Mouse (Mus musculus): ENCODE results near the gene Grsf1. TPM values are rescaled to one million over a fixed set of nuclear protein-coding genes. Genes with fewer than 3 reads are reported as not detected.
A peak's percentile ranks its signal among the peaks of the same experiment; 100 is the strongest.

The Grsf1 gene
- polyA plus RNA-seq, 1 experiment from 2014 or later = 53.8 TPM

DNA sequence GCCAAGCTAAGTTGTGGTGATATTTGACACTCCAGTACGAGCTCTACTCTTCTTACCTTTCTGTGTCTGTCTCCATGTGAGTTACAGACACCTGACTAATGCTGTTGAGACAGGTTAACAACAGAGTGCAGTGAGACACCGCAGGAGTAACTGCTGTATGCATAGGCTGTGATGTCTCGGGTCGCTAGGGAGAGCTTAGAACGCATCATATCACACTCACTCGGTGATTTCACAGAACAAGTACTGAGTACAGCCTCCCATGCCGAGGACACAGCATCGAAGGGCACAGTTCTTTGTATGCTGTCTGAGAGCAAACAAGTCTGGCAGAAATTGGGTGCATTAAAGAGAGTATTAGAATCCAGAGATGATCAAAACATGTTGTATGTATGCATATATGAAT is 46.0 kb downstream of the Grsf1 start:
- Histone ChIP-seq H3K4me1 (replicated peaks; ENCODE audit: control insufficient read depth, insufficient read depth, low read length) (peaks cover 6% of the 10 kb centered on the region), H3K27ac (ENCODE audit: low read depth, low read length) (no peak overlapping the region), H3K27me3 (replicated peaks; ENCODE audit: control insufficient read depth, insufficient read depth, low read length) (no peaks in the 10 kb centered on the region), H3K9me3 (ENCODE audit: control insufficient read depth, low read length) (no peaks in the 10 kb centered on the region), H3K4me2 (no peak overlapping the region), H3K36me3 (ENCODE audit: control insufficient read depth, insufficient read depth, low read length) (peaks cover 2% of the 10 kb centered on the region; the same call in 1 of the 2 replicates), H3K9ac (ENCODE audit: low read depth, low read length) (no peak overlapping the region), H3K4me3 (ENCODE audit: low read depth, low read length) (no peak overlapping the region)
- 87% methylated on average over 8 of the region's 8 CpGs for WGBS
- DNase-seq (ENCODE audit: low spot score) = no peak
- ATAC-seq (replicated peaks; ENCODE audit: low FRiP score) = no peak

GRCm38 (mm10) chr5:88629125-88629524 is 46.8 kb downstream of the Grsf1 start:
- DNase-seq (ENCODE audit: low spot score) (no peak), ATAC-seq (replicated peaks; ENCODE audit: low FRiP score) (no peak)
- Histone ChIP-seq H3K27ac (ENCODE audit: low read depth, low read length) (no peak overlapping the region), H3K9me3 (ENCODE audit: control insufficient read depth, low read length) (no peaks in the 10 kb centered on the region), H3K4me2 (no peak overlapping the region), H3K4me1 (replicated peaks; ENCODE audit: control insufficient read depth, insufficient read depth, low read length) (peaks cover 6% of the 10 kb centered on the region), H3K36me3 (ENCODE audit: control insufficient read depth, insufficient read depth, low read length) (peaks cover 2% of the 10 kb centered on the region; the same call in 1 of the 2 replicates), H3K4me3 (ENCODE audit: low read depth, low read length) (no peak overlapping the region), H3K27me3 (replicated peaks; ENCODE audit: control insufficient read depth, insufficient read depth, low read length) (no peaks in the 10 kb centered on the region), H3K9ac (ENCODE audit: low read depth, low read length) (no peak overlapping the region)
- 81% methylated on average over 11 of the region's 11 CpGs for WGBS

- H3K4me1 ChIP-seq (replicated peaks; ENCODE audit: control insufficient read depth, insufficient read depth, low read length) = peaks cover 6% of the 10 kb centered on the region
- DNase-seq (ENCODE audit: low spot score) (no peak), ATAC-seq (replicated peaks; ENCODE audit: low FRiP score) (peak; percentile 99)
- H3K9ac ChIP-seq (ENCODE audit: low read depth, low read length) = no peak overlapping the region
- H3K27me3 ChIP-seq (replicated peaks; ENCODE audit: control insufficient read depth, insufficient read depth, low read length) = no peaks in the 10 kb centered on the region
- no peak overlapping the region for H3K4me3 ChIP-seq (ENCODE audit: low read depth, low read length)
- no peak overlapping the region for H3K4me2 ChIP-seq
- peaks cover 2% of the 10 kb centered on the region; the same call in 1 of the 2 replicates for H3K36me3 ChIP-seq (ENCODE audit: control insufficient read depth, insufficient read depth, low read length)
- 54% methylated on average over 4 of the region's 4 CpGs for WGBS
- H3K27ac ChIP-seq (ENCODE audit: low read depth, low read length) = peak overlapping the region; percentile 45; the same call in 1 of the 2 replicates
- H3K9me3 ChIP-seq (ENCODE audit: control insufficient read depth, low read length) = no peaks in the 10 kb centered on the region
These were observed 48.4 kb downstream of the Grsf1 start for GRCm38 (mm10) chr5:88627545-88627944.

DNA sequence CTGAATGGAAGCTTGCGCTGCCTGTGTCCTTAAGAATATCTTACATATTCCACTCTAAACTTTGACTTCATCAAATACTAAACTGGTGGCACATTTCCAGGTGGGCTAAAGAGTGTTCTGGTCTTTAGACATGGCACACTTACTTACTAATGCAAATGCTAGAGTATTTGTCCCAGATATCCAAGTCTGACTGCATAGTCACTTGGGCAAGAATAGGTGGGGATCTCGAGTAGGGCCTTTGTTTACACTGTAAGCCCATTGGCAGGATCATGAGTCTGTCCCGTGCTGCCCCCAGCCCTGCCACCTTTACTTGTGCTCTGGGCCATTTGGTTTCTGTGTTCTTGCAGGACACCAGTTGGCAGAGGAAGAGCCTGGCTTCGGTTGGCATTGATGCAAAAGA is 59.0 kb downstream of the Grsf1 start:
- Histone ChIP-seq H3K27ac (ENCODE audit: low read depth, low read length) (no peak overlapping the region), H3K4me2 (no peak overlapping the region), H3K9me3 (ENCODE audit: control insufficient read depth, low read length) (no peaks in the 10 kb centered on the region), H3K4me1 (replicated peaks; ENCODE audit: control insufficient read depth, insufficient read depth, low read length) (no peaks in the 10 kb centered on the region), H3K36me3 (ENCODE audit: control insufficient read depth, insufficient read depth, low read length) (0 out of 2 replicates have a peak, but pooled peaks cover 2% of the 10 kb centered on the region), H3K9ac (ENCODE audit: low read depth, low read length) (no peak overlapping the region), H3K4me3 (ENCODE audit: low read depth, low read length) (no peak overlapping the region), H3K27me3 (replicated peaks; ENCODE audit: control insufficient read depth, insufficient read depth, low read length) (no peaks in the 10 kb centered on the region)
- ATAC-seq (replicated peaks; ENCODE audit: low FRiP score) (no peak), DNase-seq (ENCODE audit: low spot score) (no peak)
- 81% methylated on average over 4 of the region's 4 CpGs for WGBS

GRCm38 (mm10) chr5:88614129-88614528 is 61.8 kb downstream of the Grsf1 start:
- Histone ChIP-seq H3K4me2 (no peak overlapping the region), H3K9me3 (ENCODE audit: control insufficient read depth, low read length) (no peaks in the 10 kb centered on the region), H3K27me3 (replicated peaks; ENCODE audit: control insufficient read depth, insufficient read depth, low read length) (no peaks in the 10 kb centered on the region), H3K4me3 (ENCODE audit: low read depth, low read length) (no peak overlapping the region), H3K36me3 (ENCODE audit: control insufficient read depth, insufficient read depth, low read length) (no peaks in the 10 kb centered on the region), H3K9ac (ENCODE audit: low read depth, low read length) (no peak overlapping the region), H3K27ac (ENCODE audit: low read depth, low read length) (no peak overlapping the region), H3K4me1 (replicated peaks; ENCODE audit: control insufficient read depth, insufficient read depth, low read length) (no peaks in the 10 kb centered on the region)
- 85% methylated on average over 1 of the region's 1 CpGs for WGBS
- DNase-seq (ENCODE audit: low spot score) (no peak), ATAC-seq (replicated peaks; ENCODE audit: low FRiP score) (no peak)

Other genes with a start within 250 kb of the Grsf1 start
- gene Ambn, start 220.2 kb downstream of the Grsf1 start, polyA plus RNA-seq (2014; fragmentation: Nextera tagmentation; extraction: Ambion mirVana) = not detected in 2 replicates
- not detected in 2 replicates for gene Enam, start 188.2 kb downstream of the Grsf1 start, polyA plus RNA-seq (2014; fragmentation: Nextera tagmentation; extraction: Ambion mirVana)
- gene Jchain, start 148.3 kb downstream of the Grsf1 start, polyA plus RNA-seq (2014; fragmentation: Nextera tagmentation; extraction: Ambion mirVana) = 0.23 TPM in 1 of 2 replicates, not detected in the other
- gene Utp3, start 121.7 kb downstream of the Grsf1 start, polyA plus RNA-seq (2014; fragmentation: Nextera tagmentation; extraction: Ambion mirVana) = 74.5 and 77.7 TPM in 2 replicates
- gene Rufy3, start 111.1 kb downstream of the Grsf1 start, polyA plus RNA-seq (2014; fragmentation: Nextera tagmentation; extraction: Ambion mirVana) = 9.1 and 10.7 TPM in 2 replicates
- gene Mob1b, start 44.7 kb upstream of the Grsf1 start, polyA plus RNA-seq (2014; fragmentation: Nextera tagmentation; extraction: Ambion mirVana) = 16.0 TPM in 2 replicates
- 87.7 and 98.8 TPM in 2 replicates for gene Dck, start 88.8 kb upstream of the Grsf1 start, polyA plus RNA-seq (2014; fragmentation: Nextera tagmentation; extraction: Ambion mirVana)
- 1.2 and 1.5 TPM in 2 replicates for gene Slc4a4, start 210.6 kb upstream of the Grsf1 start, polyA plus RNA-seq (2014; fragmentation: Nextera tagmentation; extraction: Ambion mirVana)